Mouse (Mus musculus): ENCODE measurements around the gene Cisd3.
A peak's percentile ranks its signal among the peaks of the same experiment; 100 is the strongest.
"Not testable (repeated sequence)": the region's sequence is repeated elsewhere in the genome, so short reads cannot be mapped to it uniquely, and the experiment has no call there.

Cisd3 gene

GRCm38 (mm10) chr11:97689861-97690260, 4.2 kb downstream of the Cisd3 start:
- DNase-seq: peak; percentile 81

DNA sequence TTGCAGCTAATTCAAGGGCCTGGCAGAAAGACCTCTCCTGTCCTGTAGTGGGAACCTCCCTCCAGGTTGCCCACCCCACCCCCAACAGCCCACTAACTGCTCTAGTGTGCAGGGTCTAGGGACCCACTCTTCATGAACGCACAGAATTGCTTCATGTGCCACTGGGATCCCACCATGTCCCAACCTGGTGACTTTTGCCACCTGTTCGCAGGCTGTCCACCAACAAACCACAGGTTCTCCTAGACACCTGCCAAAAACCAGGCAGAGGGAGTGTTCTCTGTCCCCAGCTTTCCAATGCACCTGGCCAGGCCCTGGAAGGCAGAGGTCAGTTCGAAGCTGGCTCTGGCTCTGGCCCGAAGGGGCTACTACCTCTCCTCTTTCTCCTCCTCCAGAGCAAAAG, 8.8 kb downstream of the Cisd3 start:
- no peak for DNase-seq

DNA sequence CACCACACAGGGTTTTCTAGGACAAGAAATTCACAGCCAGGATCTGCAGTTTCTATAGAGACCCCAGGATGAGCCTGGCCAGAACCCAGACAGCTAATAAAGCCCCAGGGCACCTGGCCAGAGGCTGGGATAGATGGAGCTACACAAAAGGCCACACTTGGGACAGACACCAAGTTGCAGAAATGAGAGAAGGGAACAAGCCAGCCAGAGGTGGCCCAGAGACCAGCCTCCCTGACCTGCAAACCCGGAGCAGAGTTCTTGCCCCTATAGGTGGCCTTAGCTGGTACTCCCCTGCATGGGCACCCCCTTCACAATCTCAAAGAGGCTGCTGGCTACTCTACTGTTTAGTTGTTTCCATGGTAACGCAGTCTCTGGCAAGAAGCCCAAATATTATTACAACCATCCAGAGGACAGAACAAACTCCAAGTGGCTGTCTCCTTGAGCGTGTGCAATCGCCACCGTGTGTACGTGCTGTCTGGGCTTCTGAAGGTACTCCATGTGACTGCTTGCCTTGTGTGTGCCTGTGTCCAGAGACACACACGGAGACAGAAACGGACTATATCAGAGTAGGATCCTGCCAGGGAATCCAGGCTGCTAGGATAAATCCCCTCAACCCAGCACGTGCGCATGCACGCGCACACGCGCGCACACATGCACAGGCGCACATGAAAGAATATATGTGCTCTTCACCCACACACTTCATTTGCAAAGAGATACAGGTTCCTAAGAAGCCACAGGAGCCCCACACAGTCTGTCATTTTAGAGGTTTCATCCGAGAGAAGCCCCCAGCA, 9.5 kb downstream of the Cisd3 start:
- DNase-seq: peak; percentile 64

DNA sequence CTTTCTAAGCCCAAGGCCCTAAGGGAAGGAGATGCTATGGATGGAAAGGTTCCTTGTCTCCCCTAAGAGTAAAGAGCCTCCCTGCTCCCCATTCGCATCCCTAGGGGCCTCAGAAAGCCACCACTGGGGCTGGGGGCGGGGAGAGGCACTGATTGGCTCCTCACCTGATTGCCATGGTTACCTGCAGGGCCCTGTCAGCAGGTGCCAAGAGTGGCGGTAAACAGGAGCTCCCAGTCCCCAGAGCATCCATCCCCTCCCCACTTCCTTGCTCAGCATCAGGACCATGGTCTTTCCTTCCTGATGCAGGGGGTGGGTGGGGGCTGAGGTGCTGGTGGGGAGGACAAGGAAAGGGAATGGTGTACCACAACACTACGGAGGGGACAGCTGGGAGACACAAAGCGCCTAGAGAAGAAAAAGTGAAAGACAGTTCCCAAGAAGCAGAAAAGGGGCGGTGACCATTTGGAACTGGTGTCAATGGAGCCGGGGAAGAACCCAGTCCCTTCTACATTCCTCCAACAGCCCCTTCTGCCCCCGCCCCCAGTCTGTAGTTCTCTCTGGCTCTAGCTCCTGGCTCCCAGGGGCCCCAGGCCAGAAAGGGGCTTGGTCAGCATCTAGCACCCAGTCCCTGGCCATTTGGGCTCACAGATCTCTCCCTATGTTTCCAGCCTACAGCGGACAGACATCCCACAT, 10.2 kb downstream of the Cisd3 start:
- DNase-seq: no peak

DNA sequence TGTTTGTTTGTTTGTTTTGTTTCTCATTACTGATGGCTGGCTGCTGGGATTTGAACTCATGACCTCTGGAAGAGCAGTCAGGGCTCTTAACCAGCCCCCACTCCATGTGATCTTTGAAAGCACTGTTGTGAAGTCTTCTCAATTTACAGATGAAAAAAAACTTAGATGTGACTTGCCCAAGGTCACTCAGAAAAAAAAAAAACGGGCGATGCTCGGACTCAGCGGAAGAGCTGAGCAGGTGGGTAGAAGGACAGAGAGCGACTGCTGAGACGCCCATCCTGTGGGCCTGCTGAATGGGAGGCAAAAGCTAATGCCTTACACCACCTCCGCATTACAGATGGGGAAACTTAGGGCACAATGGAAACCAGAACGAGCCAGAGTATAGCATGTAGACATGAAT, 11.0 kb downstream of the Cisd3 start:
- no peak for DNase-seq

- peak; percentile 33 for DNase-seq
These were observed 11.7 kb downstream of the Cisd3 start for GRCm38 (mm10) chr11:97697199-97697890.

DNA sequence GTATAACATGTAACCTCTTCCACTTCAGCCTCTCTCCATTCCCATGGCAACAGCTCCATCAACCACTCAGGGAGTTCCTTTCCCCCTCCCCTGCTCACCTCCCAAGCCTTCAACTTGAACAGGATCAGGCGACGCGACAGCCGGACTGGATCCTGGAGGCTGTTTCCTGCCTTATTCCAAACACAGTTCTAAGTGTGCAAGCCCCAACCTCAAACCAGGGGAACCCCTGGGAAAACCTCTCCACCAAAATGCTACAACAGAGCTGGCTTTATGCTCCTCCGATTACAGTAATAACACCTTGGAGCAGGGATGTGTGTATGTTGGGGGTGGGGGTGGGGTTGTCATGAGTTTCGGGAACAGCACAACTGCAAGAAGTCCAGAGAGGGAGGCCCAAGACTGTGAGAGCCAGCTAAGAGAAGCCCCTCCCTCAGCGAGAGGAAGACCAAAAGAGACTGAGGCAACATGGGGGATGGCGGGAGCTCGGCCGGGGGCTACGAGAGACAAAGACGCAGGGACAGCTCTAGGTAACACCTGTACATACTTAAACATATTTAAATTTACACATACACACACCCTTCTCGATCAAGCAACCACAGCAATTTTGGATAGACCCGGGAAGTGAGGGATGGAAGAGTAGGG, 12.4 kb downstream of the Cisd3 start:
- peak; percentile 44 for DNase-seq

GRCm38 (mm10) chr11:97698741-97699611, 13.3 kb downstream of the Cisd3 start:
- peak; percentile 91 for DNase-seq

DNA sequence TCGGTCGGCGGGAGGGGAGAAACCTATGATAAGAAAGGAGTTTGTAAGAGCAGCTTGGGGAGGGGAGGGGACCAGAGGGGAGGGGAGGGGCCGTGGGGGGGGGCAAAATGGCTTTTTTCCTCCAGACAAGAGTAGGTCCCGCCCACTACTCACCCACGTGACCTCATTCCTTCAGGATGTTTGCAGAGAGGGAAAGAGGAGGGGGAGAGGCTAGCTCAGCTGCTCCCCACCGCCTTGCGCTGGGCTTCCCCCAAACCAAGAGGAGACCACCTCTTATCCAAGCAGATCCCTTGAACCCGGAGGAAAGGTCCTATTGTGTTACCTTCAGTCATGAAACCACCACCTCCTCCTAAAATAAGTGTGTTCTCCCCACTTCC, 14.0 kb downstream of the Cisd3 start:
- DNase-seq: peak; percentile 98

DNA sequence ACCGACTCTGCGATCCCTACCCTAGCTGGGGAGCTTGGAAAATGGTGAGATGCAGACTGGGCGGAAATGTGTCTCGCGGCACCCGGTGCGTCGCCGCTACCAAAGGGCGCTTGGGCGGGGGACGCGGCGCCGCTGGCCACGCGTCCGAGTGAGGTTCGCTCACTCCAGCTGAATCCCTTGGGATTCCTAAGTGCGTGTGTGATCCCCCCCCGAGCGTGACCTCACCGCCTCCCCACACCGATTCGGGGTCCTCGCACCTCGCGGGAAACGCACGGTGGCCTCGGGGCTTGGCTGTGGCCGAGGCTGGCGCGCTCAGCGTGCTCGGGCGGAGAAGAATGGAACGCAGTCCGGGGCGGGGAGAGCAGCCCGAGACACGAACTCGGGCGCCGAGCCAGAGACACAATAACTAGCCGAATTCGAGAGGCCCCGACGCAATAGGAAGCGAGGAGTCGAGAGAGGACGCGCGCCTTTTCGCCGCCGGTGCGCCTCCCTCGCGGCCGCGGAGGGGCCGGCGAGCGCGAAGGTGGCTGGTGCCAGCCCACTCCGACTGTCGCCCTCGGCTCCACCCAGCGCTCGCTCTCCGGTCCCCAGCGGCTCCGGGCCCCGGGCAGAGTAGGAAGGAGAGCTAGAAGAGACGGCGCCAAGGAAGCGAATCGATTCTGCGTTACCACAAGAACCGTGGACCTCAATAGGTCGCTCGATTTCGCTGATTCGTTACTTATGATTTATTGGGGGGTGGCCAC, 14.5 kb downstream of the Cisd3 start, which contains the start of gene Pcgf2:
Pcgf2 (minus strand) TSS at position 495 of the 743 bp plus-strand sequence.
- DNase-seq: peak; percentile 92

DNA sequence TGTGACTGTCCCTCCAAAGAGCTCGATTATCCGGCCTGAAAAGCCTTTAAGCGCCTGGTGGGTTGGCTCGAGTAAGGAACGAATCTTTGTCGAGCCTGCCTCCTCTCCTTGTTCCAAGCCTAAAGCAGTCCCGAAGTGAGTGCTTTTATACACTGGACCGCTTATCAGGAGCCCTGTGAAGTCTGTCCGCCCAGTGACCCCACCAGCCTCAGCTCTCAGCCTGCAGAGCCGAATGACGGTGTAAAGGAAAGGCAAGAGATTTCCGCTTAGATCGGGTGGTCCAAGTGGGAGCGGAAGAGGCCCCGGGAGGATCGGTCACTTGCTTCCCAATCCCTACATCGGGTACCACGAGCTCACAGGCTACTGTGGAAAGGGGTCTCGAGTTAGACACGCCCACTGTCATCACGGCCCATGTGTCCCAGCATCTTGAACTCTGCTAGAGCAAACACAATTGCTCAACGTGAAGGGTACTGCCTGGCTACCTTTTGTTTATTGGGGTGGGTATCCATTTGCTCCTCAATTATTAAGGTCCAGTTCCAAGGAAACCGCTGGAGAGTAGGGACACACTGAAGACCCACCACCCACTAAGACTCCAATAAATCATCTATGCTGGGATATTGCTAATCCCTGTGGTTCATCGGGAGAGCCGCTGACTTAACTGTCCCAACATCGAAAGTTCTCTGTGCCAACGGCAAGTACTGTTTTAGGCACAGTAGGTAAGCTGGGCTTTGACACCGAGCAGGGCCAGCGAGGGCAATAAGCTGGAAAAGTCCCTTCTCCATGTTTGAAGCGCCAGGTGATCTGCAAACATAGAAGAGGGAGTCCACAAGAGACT, 15.3 kb downstream of the Cisd3 start:
- peak; percentile 65 for DNase-seq

DNA sequence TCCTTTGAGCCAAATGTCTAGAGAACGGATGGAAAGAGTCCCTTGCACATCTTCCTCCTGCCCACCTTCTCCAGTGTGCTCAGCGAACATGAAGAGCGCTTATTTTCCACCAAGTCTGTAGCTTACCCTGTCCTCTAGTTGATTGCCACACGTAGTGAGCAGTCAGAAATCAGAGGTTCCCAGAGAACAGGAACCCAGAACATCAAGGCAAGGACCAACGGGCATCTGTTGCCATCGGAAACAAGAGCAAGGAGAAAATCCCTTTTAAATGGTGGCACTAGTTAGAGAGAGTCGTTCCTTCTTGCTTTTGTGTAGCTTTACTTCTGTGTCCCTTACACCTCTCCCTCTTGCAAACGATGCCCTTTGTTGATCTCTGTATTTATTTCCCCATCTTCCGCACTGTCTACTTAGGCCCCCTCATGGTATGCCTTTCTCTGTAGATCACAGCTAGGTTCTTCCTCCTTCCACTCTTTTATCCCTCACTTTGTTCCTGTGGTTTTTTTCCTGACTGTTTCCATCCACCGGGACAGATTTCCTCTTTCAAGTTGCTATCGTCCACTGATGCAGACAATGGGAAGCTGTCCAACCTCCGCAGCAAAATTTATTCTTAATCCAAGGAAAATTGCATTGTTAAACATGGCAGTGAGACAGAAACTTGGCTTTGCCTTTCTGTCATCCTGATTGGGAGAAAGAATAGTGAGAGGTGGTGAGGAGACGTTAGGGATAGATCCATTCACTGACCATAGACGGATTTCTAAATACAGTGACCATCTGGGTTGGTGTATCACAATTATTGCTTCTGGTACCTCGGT, 16.2 kb downstream of the Cisd3 start:
- no peak for DNase-seq

- DNase-seq: peak; percentile 93
These were observed 16.7 kb downstream of the Cisd3 start for GRCm38 (mm10) chr11:97702393-97702745.

DNA sequence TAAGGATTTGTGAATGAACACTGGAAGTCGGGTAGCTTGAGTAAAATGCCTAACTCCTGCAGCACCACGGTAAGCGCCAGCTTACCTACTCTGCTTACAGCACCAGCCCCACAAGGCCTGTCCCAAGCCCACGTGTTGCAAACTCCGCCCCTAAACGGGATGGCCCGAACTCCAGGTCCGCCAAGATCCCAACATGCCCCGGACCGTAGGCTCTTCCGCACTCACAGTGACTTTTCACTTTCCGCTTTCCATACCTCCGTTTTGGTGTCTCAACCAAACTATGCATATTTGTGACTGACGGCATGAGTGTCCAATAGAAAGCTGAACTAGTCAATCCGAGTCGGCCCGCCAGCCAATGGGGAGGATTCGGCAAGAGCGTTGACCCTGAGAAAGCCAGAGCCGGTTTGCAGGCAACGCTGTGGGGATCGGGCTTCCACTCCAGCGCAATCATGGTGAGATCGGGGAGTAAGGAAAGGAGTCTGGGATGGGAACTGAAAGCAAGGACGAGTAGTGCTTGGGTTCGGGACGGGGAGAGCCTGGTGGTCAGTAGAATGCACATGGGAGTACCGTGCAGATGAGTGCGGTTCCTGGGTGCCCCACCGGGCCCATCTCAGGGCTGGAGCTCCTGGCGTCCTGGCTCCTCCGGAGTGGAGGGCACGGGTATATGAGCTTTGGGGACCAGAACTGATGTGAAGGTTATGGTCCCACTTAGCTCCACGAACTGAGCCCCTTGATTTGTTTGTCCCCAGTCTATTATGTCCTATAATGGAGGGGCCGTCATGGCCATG, 17.6 kb downstream of the Cisd3 start, which contains the start of gene Psmb3:
Psmb3 (plus strand) TSS at position 361 of the 788 bp plus-strand sequence.
- DNase-seq: peak; percentile 99

DNA sequence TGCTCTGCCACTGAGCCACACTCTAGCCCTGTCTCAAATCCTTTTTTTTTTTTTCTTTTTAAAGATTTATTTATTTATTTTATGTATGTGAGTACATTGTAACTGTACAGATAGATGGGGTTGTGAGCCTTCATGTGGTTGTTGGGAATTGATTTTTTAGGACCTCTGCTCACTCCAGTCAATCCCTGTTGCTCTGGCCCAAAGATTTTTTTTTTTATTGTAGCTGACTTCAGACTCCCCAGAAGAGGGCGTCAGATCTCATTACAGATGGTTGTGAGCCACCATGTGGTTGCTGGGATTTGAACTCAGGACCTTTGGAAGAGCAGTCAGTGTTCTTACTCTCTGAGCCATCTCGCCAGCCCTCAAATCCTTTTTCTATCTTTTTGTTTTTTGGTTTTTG, 24.4 kb downstream of the Cisd3 start:
- DNase-seq: not testable (repeated sequence)

GRCm38 (mm10) chr11:97711200-97711900, 25.7 kb downstream of the Cisd3 start:
- DNase-seq: no peak

DNA sequence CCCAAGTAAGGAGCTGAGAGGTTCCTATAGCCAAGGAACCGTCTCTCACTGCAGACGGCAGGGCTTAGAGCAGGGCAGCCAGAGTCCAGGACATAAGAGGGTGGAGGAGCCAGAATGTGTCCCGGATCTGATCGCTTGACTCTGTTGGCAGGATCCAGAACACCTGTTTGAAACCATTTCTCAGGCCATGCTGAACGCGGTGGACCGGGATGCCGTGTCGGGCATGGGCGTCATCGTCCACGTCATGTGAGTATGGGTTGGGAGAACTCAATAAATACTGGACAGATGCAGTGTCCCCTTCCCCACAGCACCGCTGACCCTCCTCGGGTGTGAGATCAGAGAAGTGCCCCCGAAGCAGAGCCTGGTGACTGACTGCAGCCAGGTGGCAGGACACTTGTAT, 26.7 kb downstream of the Cisd3 start:
- DNase-seq: no peak

- no peak for DNase-seq
These were observed 28.3 kb downstream of the Cisd3 start for GRCm38 (mm10) chr11:97713896-97714295.
